Mouse (Mus musculus) cerebellum, postnatal 10 days (tissue): ENCODE data around the gene Eef1akmt2.

Experiments
- DNase-seq, 2 experiments: peaks; one replicate each; pipeline ENCODE4 v3.0.0; 2021; ENCODE audit warnings: mixed read lengths in 2 of 2

Eef1akmt2 gene

GRCm38 (mm10) chr7:132809721-132810120 lies 42.8 kb downstream of the Eef1akmt2 start:
- DNase-seq, result peak in 1 of 2 experiments; percentile 34

GRCm38 (mm10) chr7:132808841-132809682 lies 43.4 kb downstream of the Eef1akmt2 start:
- DNase-seq, result peak; percentile 66 to 68

DNA sequence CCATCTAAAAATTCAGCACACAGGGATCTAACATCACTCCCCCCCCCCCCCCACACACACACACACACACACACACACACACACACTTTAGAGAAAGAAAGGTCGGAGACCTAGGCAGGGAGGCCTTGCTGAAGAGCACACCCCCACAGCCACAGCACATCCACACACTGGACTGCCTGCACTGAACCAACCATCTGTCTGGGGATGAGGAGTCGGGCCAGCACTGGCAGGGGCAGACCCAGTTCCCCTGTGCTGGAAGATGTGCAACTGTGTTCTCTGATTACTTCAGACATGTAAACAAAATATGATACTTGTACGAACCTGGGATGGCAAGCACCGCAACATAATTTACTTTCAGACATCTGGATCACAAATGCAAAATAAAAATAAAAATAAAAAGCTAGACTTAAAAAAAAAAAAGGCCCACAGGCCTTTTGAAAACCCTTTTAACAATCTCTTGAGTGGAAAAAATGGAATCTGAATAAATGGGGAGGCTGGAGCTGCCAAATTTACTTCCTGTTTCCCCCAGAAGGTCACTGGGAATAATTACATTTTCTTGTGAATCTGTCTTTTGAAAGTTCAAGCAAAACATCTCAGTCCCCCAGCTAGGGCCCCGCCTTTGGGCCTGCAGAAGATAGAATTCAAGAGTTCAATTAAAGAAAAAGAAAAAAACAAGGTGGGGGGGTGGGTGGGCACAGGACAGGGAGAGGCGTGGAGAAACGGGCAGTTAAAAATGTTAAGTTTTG lies 44.2 kb downstream of the Eef1akmt2 start:
- peak; percentile 61 to 75 for DNase-seq

DNA sequence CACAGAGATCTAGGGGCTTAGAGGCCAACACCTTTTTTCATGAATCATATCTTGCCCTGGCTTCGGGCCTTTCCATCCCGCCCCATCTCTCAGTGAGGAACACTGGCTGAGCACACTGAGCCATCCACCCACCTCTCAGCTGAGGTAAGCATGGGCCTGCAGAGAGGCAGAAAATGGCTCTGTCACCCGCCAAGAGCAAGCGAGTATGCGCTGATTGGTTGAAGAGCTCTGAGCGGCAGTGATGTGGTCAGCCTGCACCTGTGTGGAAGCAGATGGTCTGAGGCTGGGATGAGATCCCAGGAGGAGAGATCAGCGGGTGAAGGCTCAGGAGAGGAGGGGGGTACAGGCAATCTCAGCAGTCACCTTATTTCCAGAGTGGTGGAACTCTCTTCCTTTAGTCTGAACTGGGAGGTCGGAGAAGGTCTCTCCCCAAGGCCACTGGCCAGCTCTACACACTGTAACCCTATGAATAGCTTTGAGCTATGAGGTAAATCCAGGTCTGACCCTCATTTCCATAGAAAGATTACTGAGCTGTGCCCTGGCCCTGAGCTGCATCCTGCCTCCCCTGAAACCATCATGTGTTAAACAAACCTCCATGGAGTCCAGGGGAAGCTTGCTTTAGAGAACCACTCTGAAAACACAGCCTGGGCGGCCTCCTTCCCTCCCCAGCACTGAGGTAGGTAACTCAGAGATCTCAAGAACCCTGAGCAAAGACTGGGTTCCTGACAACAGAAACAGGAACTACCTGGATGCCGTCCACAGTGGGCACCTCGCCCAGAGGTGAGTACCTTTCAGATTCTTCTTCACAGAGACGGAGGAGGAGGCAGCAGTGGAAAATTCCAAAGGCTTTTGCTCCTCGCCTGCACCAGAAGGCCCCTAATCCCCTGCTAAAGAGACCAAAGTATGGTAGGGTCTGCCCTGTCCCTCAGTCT lies 45.3 kb downstream of the Eef1akmt2 start:
- DNase-seq, result peak; percentile 82 to 84

GRCm38 (mm10) chr7:132806286-132806685 lies 46.2 kb downstream of the Eef1akmt2 start:
- peak; percentile 88 to 91 for DNase-seq

GRCm38 (mm10) chr7:132804951-132805350 lies 47.5 kb downstream of the Eef1akmt2 start:
- DNase-seq, result peak in 1 of 2 experiments; percentile 26

GRCm38 (mm10) chr7:132804461-132804860 lies 48.0 kb downstream of the Eef1akmt2 start:
- peak; percentile 43 to 47 for DNase-seq

- peak in 1 of 2 experiments; percentile 26 for DNase-seq
Measured at GRCm38 (mm10) chr7:132803962-132804361, 48.5 kb downstream of the Eef1akmt2 start.

DNA sequence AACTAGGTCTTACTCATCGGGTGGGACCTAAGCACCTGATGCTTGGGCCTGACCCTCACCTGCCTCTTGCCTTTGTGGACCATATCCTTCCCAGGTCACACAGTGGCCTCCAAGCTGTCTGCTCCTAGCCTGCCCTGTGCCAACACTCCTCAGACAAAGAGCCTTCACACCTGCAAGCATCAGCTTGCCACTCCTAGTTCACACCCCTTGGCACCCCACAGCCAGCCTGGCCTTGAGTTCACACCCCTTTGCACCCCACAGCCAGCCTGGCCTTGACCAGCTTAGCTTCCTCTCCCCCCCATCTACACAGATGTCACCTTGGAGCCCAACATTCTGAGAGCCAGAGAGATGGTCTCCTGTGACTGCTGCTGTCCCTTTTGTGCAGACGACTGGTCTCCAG lies 49.1 kb downstream of the Eef1akmt2 start:
- DNase-seq, result peak; percentile 33 to 46

DNA sequence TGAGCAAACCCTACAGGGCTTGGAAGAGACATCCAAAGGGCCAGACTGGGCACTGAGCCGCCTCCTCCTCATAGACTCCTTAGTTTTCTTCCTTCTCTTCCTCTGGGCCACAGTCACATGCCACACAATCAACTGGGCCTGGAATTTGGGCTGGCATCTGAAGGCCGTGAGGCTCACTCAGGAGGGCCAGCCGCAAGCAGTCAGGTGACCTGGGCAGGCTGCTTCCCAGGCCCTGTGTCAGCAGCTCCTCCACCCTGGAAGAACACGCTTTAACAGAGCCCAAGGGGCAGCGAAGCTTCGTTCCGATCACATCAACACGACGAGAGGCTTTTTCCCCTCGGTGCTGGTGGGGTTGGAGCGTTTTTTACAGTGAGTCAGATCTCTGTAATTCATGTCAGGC lies 49.8 kb downstream of the Eef1akmt2 start:
- peak; percentile 18 for DNase-seq

- DNase-seq, result peak in 1 of 2 experiments; percentile 9
Measured at GRCm38 (mm10) chr7:132802066-132802465, 50.4 kb downstream of the Eef1akmt2 start.

DNA sequence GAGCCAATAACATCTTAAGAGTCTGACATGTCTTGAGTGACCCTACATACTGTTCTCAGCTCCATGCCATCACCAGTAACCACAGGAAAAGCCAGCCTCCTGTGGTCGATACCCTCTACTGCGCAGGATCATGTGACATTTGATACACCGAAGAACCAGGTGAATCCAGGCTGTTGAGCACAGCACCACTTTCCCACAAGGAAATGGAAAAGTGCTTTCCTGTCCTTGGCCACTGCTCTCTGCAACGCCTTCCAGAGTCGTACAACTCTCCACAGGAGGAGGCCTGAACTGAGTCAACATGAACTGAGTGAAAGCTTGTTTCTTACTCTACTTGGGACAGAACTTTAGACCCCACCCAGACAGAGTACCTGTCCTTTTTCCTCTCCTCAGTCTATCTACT lies 51.0 kb downstream of the Eef1akmt2 start:
- DNase-seq, result peak; percentile 2 to 7

DNA sequence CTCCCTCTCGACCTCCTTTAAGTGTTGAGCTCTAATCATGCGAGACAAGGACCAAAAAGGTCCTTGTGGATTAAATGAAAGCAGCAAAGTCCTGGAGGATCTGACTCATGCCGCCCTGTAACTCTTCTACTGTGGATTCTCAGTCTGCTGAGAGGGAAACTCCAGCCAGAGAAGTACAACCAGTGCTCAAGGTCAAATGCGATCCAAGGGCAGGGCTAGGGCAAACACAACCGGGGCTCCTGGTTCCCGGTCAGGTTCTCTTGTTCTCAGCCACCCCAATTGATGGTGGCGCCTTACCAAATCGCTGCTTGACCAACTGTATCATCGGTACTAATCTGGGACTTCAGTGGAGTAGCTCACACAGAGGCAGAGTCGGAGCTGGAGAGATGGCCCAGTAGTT lies 51.6 kb downstream of the Eef1akmt2 start:
- DNase-seq, result peak; percentile 13 to 17

- peak; percentile 61 to 65 for DNase-seq
Measured at GRCm38 (mm10) chr7:132799119-132800016, 53.1 kb downstream of the Eef1akmt2 start.

DNA sequence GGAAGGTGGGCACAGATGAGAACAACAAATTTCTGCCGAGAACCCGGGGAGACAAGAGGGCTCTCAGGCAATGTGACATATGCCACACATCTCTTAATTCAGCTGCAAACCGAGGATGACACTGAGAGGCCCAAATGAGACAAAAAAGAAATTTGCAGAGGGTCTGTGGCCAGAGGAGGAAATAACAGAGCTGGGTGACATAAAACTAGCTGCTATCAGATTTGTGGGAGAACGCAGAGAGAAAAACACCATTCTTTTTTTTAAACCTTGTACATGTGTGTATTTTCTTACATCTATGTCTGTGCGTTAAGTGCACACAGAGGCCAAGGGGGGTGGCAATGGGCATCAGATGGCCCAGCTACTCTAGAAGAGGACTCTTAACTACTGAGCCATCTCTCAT lies 57.3 kb downstream of the Eef1akmt2 start:
- DNase-seq, result no peak

GRCm38 (mm10) chr7:132793467-132793866 lies 59.0 kb downstream of the Eef1akmt2 start:
- DNase-seq, result no peak

DNA sequence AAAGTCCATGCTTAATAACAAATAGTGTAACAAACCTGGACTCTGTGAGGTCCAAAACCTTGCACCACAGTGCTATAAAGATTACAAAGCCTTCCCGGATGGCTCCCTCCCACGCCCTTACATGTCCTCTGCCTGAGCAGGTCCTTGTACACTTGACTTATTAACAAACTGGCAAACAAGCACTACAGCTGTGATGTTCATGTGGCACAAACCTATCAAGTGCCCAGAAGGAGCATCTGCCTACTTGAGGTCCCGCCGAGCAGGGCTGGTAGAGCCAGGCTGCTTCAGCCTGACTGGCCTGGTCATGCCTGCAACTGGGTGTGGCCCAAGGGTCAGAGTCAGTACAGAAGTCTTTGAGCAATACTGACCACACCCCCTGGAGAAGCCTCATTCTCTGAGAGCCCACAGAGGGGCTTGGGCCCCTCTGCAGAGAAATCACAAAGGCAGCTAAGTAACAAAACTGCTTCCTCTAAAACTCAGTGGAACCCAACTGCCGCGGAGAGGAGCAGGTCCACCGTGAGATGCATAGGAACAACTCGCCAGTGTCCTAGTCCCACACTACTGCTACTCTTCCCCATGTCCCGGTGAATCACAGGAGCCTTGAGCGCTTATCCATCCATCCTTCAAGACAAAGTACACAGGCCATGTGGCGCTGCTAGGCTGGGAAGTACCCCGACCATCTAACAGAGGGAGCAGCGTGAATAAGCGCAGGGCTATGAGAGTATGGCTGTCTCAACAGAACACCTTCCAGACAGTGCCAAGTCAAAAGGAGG lies 61.8 kb downstream of the Eef1akmt2 start:
- DNase-seq, result peak; percentile 74 to 80

GRCm38 (mm10) chr7:132788826-132789225 lies 63.6 kb downstream of the Eef1akmt2 start:
- peak in 1 of 2 experiments; percentile 62 for DNase-seq

DNA sequence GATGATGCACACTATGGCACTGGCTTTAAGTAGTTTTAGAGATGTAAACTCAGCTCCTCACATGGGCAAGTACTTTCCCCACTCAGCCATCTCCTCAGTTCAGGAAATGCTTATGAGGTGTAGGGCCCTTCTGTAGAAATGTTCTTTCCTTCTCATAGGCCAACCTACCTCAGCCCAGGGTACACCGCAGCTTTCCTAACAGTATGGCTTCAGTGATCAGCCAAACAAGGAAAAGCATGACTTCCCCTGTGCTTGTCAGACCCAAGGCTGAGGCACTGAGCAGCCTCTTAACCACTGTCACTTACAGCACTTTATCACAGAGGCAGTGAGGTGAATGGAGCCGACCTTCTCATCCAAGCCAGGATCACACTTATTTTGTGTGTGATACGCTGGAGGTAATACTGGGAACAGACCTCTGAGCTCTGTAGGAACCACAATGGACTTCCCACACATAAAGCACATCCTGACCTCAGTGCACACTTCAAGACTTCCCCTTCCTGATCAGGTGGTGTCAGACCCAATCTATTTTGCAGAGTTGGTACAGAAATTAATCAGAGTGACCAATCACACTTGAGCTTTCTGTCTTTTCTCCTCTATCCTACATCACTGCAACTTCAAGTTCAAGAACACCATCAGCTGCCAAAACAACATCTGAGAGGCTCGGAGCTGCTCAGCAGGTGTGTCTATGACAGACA lies 64.8 kb downstream of the Eef1akmt2 start:
- DNase-seq, result no peak

DNA sequence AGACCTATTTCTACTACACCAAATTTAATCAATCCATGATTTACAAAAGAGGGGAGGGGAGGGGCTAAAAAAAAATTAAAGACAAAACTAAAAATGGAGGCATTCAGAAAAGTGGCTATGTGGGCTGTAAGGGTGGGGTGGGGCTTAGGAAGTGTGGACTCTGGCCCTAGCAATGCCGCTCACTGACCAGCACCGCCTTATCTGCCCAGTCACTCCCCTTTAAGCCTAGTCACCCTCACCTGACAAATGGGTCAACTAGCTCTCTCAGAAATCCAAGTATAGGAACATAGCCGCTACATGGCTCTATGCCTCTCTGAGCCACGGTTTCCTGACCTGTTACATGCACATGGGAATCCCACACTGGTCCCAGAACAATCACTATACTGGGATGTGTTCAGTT lies 65.5 kb downstream of the Eef1akmt2 start:
- DNase-seq, result no peak
